Mouse (Mus musculus) cortical plate, adult 2 months (tissue): ENCODE data around the gene Plau.

Experiments
- CTCF ChIP-seq: fragments of 200-500 bp; IDR thresholded peaks from 2 replicates; pipeline ENCODE4 v1.5.1; 2011; ENCODE audit warnings: mild to moderate bottlenecking, control low read depth, low read length; ENCODE audit not compliant: insufficient read depth; ENCODE audit errors: extremely low read depth
- POLR2A ChIP-seq: fragments of 200-500 bp; IDR thresholded peaks from 2 replicates; pipeline ENCODE4 v1.6.1; 2011; ENCODE audit warnings: mild to moderate bottlenecking, low read length, control low read depth; ENCODE audit not compliant: insufficient read depth; ENCODE audit errors: extremely low read depth

DNA sequence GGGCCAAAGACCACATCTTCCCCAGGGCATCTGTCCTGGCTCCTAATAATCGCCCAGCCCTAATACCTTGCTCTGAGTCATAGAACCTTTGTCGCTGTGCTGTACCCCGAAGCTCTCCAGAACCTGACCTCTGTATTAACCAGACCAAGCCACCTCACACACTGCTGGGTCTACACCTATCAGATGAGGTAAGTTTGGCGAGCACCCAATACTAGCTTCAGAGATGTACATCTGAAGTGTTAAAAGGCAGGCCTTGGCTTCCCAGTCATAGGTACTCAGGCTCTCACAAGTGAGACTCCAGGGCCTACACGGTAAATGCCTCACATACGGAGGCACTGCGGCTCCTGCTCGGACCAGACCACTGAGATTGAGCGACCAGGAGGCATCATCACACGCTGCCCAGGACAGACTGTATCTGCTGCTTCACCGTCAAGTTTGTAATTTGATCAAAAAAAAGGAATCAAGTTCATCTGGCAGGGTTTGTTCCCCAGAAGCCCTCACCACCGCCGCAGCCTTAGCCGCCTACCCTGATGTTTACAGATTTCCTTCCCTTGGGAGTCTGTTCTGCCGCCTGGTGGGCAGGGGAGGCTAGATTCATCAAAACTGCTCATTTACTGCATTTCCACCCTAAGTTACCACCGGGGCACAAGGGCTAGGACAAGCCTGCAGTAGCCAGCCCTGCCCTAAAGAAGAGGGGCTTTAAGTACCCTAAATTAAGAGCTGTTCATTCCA lies 44.8 kb upstream of the Plau start:
- TF ChIP-seq CTCF = peak; percentile 45
- TF ChIP-seq POLR2A = no peak
